Mouse (Mus musculus): ENCODE data around the gene Gm4858.
"Not testable (repeated sequence)": the region's sequence is repeated elsewhere in the genome, so short reads cannot be mapped to it uniquely, and the experiment has no call there.

Gene Gm4858

DNA sequence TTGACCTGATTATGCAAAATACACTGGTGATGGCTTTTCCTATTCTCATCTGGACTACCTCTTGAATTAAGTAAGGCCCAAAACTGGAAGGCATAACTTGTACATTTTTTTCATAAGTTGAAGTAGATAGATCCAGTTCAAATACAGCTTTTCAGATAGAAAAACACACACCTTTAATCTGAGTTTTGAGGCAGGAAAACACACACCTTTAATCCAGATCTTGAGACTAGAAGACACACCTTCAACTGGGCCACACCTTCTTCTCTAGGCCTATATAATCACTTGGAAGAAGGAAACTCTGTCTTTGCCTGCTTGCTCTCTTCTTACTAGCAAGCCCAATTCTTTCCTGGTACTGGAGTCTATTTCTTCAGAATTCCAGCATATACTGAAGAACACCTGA is at the start of gene Gm4858:
Gm4858 (plus strand) TSS at position 301 of the 400 bp plus-strand sequence.
- DNase-seq: not testable (repeated sequence)

DNA sequence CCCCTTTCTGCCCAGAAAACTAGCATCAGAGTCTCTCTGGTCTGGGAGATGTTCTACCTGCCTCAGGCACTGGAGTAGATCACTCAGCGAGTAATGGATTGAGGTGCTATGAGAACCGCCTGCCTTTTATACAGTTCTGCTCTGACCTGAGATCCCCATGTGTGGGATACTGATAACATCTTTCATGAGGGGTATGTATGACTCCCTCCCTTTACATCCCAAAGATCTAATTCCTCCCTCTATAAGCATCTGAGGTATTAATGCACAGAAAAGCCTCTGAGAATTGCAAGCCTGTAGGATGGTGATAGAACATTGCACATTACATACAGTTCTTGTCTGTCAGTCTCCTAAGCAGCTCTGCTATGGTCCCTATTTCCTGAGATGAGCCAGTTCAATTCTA is 49.7 kb upstream of the Gm4858 start, which contains the start of gene Lce1m:
Lce1m (minus strand) TSS at position 101 of the 400 bp plus-strand sequence.
- no peak for DNase-seq

DNA sequence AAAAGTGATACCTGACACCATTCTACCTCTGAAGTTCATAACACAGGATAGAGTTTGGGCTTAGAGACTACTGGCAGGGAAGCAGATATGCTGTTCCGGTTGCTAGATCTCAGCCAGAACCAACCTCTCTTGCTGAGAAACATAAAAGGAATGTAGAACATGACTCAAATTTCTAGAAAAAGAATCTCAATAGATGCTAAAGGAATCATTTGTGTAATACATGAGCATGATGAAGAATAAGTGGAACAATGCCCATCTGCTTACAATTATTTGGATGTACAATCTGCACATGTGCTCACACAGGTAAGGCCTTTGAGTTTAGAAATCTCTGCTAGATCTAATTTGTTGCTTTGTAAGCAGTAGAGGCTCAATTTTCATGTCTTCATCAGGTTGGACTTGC is 47.5 kb upstream of the Gm4858 start:
- DNase-seq: no peak

DNA sequence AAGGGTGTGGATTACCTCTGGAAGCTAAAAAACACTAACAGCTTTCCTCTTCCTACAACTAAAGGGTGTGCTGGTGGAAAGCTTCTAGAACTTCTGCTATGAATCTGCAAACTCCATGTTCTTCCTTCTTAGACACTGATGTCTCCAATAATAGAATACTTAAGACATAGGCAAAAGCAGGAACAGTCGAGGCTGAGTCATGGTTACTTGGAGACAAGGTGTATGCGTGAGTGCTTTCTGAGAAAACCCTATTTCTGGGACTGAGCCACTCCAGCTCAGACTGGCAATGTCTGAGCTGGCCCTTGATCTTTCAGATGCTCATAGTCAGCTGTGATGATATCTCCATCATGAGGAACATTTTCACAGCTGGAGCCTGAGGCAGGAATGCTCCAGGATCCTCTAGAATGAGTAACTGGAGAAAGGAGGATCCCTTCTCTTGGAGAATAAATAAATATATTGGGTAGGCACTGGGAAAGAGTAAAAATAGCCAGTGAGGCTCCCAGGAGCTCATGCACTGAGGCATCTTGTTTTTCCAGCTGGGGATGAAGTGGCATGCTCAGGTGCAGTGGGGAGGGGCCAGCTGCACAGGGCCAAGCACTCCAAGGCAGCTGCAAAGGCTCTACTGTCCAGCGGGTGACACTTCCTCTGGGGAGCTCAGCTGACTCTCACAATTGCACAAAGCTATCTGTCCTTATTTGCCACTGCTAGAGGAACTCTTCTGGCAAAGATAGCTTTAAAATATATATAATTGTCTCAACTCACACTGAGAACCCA is 45.0 kb upstream of the Gm4858 start:
- no peak for DNase-seq

DNA sequence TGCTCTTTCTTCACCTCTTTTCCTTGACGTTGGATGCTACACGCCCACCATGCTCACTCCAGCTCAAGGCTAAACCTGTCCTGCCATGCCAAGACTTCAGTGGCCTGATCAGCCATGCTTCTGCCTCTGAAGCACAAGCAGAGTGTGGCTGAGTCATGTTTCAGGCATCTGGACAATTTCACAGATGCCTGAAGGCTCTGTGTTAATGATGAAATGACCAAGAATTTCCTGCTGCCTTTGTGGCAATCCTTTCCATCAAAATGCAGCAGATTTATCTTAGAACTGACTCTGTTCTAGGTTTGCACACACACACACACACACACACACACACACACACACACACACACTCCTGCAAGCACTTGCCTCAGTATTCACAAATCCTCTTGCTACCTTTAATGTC is 43.1 kb upstream of the Gm4858 start:
- DNase-seq: no peak

- peak; percentile 17 for DNase-seq
Measured at GRCm38 (mm10) chr3:93031450-93031849, 37.2 kb upstream of the Gm4858 start.

- DNase-seq: no peak
Measured at GRCm38 (mm10) chr3:93050182-93050581, 18.4 kb upstream of the Gm4858 start.

GRCm38 (mm10) chr3:93052826-93053474 is 15.7 kb upstream of the Gm4858 start:
- no peak for DNase-seq

GRCm38 (mm10) chr3:93086631-93087030 is 18.0 kb downstream of the Gm4858 start:
- no peak for DNase-seq

GRCm38 (mm10) chr3:93093581-93093980 is 25.0 kb downstream of the Gm4858 start:
- DNase-seq: not testable (repeated sequence)

DNA sequence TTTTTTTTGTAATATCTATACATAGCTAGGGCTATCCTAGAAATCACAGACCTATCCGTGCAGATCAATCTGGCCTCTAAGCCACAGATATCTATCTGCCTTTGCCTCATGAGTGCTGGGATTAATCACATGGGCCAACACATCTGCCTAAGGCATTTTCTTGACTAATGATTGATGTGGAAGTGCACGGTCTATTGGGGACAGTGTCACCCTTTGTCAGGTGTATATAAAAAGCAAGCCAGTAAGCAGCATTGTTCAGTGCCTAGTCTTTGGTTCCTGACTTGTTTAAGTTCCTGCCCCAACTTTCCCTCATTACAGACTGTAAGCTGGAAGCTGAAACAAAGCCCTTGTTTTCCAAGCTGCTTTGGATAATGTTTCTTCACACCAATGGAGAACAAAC is 27.8 kb downstream of the Gm4858 start:
- no peak for DNase-seq

- DNase-seq: no peak
Measured at GRCm38 (mm10) chr3:93111668-93112067, 43.0 kb downstream of the Gm4858 start.

GRCm38 (mm10) chr3:93114481-93114880 is 45.9 kb downstream of the Gm4858 start:
- no peak for DNase-seq

GRCm38 (mm10) chr3:93119101-93119500 is 50.5 kb downstream of the Gm4858 start:
- no peak for DNase-seq
